Mouse (Mus musculus) left cerebral cortex, adult 18-20 months (tissue): ENCODE measurements around the gene Ccdc78. TPM values are rescaled to one million over a fixed set of nuclear protein-coding genes. Genes with fewer than 3 reads are reported as not detected.
"Not testable (repeated sequence)": the region's sequence is repeated elsewhere in the genome, so short reads cannot be mapped to it uniquely, and the experiment has no call there.

Experiments
- DNase-seq, 2 experiments: peaks; one replicate each; pipeline ENCODE4 v3.0.0; 2021 to 2022; ENCODE audit warnings: low spot score in 2 of 2, mixed read lengths in 1 of 2
- long read RNA-seq, 2 experiments: library from polyadenylated mRNA; stranded (forward); transcript quantifications; one replicate each; pipeline ENCODE4 v2.0.0; 2021
- total RNA-seq, 2 experiments: library from RNA; stranded (reverse); gene quantifications; 2 replicates each; pipeline ENCODE4 v1.2.3; 2021

Ccdc78 gene
- under 1 TPM in 1 of 2 experiments, not detected in 1; 0.19 TPM for total RNA-seq
- long read RNA-seq, experiment 1, partial matches to known transcripts = 0 of 1 reads
- long read RNA-seq, experiment 1, other reads (novel, unspliced or antisense) = 1 of 1 reads
- long read RNA-seq, experiment 2, partial matches to known transcripts = 0 of 3 reads
- long read RNA-seq, experiment 2, other reads (novel, unspliced or antisense) = 3 of 3 reads

DNA sequence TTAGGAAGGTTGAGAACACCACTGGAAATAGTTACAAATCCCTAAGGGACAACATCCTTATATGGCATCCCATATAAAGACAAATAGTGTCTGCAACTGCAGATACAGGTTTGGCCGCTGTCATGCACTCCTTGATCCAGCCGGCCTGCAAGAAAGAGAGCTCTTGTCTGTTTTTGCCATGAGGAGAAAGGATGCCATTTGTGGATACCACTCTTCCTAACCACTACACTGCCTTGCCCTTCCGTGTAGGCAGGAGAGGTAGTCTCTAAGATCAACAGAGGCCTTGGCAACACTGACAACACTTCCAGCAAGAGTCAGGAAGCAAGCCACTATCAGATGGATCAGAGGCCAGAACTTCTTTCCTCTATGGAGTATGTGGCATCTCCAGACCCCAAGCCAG is at the start of gene Ccdc78:
Ccdc78 (plus strand) TSS at position 301 of the 400 bp plus-strand sequence.
- no peak for DNase-seq

DNA sequence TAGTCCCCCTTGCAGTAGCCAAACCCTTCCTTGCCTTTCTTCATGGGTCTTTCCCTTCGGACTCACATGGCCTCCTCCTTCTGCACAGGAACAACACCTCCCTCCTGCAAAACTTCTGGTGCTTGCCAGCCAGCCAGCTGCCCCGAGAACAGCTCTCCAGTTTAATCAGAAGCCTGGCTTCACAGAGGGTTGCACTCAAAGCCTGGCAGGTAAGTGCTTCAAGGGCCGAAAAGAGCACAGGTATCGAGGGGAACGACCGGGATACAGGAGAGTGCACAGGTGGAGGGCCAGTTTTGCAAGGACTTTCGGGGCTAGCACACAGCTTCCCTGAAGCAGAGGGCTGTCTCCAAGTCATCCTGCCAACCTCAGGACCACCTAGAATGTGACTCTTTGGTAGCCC is 47.5 kb upstream of the Ccdc78 start:
- no peak for DNase-seq

DNA sequence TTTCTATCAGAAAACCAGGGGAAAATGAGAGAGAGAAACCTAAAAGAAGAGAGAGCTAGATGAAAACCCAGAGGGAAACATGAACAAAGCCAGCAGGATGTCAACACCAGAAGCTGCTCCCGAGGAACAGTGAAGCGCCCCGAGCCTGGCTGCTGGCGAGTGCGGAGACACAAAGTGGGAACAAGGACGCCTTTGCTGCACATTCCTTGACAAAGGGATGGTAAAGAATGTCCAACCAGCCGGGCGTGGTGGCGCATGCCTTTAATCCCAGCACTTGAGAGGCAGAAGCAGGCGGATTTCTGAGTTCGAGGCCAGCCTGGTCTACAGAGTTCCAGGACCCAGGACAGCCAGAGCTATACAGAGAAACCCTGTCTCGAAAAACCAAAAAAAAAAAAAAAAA is 44.9 kb upstream of the Ccdc78 start:
- DNase-seq = not testable (repeated sequence)

DNA sequence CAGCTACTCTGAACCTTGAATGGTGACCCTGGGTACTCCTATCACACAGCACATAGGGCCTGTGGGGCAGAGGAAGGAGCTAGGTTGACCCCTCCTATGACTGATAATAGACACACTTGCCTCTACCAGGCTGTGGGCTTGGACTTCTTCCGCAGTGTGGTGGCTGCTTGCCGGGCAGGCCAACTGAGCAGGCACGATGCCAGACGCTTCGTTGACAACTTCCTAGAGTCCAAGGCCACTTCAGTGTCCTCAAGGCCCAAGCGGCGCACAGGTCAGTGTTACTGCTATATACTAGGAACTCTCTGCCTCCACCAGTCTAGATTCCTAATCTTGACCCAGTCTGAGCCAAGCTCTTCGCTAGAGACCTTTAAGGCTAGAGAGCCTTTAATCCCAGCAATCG is 42.5 kb upstream of the Ccdc78 start:
- no peak for DNase-seq

- DNase-seq = no peak
Observed at GRCm38 (mm10) chr17:25744311-25744710, 42.1 kb upstream of the Ccdc78 start.

DNA sequence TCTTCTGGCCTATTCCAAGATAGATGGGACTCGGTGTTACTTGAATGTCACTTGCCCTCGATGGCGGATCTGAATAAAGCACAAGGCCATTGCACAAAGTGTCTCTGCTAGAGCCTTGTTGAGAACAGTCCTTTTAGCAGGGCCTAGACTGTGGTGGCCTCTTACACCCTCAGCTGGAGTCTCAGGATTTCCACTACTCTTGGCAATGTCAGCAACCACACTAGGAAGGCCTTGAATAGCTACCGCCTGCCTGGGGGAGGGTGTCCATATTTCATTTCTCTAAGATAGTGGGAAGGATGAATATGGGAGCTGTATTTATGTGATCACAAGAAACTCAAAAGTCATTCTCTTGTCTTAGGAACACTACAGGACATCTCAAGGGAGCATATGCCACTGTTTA is 38.1 kb upstream of the Ccdc78 start:
- no peak for DNase-seq

DNA sequence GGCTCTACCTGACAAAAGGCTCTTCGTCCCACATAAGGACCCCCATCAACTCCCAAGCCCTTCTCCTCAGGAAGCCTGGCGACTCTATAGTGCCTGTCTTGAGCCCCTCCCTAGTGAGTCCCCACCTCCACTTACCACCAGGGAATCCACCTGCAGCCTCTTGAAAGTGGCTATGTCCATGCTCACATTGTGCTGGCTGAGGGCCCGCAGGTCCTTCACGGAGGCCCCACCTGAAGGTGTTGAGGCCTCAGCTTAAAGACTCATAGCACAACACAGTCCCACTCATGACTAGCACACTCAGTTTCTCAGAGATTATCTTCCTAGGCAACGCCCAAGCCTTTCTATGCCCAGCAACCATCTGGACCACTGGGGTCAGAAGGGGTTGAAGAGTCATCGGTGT is 37.1 kb upstream of the Ccdc78 start:
- no peak for DNase-seq

GRCm38 (mm10) chr17:25751446-25751845 is 34.9 kb upstream of the Ccdc78 start:
- no peak for DNase-seq

GRCm38 (mm10) chr17:25754241-25754640 is 32.1 kb upstream of the Ccdc78 start, which contains the start of gene Msln:
TSS of gene Msln (minus strand) at chr17:25754378.
- DNase-seq = no peak

DNA sequence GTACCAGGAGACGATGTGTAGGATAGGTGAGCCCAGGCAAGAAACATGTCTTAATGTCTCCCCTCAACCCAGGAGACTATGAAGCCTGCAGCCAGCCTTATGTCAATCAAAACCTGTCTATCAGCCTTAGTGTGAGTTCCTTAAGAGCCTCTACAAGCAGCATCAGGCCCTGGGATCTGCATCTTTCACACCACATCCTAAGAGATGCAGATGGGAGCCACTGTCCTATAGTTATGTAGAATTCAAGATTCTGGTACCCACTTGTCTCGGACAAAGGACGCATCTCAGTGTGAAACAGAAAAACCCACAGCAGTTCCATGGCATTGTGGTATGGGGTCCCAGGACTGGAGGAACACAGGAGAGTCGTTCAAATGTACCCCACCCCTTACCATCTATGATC is 31.3 kb upstream of the Ccdc78 start:
- no peak for DNase-seq

- no peak for DNase-seq
Observed at GRCm38 (mm10) chr17:25755627-25756377, 30.6 kb upstream of the Ccdc78 start.

DNA sequence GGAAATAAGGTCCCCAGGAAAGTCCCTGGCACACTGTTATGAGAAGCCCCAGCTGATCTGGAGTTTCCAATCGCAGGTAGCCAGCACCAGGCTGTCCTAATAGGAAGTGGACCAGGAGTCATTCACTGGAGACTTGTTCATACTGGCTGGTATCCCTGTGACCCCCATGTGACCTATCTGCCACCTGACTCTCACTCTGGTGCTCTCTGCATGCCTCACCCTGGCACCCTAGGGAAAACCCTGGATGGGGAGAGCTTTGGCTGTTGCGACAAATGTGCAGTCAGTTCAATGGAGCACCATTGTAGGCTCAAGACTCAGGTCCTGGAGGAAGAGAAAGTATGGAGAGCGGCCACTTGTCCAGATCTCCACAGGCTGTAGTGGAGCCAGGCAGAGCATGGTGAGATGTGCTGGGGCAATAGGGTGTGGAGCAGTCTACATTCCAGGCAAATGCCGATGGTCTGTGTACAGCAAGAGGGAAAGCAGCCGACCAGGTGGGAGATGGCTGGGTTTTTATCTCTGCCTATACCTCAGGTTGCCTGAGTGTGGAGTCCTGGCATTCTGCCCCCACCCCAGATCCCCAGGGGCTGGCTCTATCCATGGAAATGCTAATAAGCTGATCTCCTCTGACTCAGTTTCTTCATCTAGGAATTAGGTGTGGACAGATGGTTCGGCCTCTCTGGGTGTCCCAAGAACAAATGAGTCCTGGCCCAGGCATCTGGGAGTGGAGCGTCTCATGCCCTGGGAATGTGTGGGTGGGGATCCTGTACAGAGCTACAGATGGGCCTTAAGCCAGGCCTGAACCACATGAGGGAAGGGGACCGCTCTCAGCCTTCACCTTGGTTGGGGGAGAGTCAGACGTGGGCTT is 29.8 kb upstream of the Ccdc78 start:
- DNase-seq = no peak

GRCm38 (mm10) chr17:25757691-25758090 is 28.7 kb upstream of the Ccdc78 start:
- no peak for DNase-seq

- DNase-seq = peak in 1 of 2 experiments; percentile 50
Observed at GRCm38 (mm10) chr17:25760148-25760547, 26.2 kb upstream of the Ccdc78 start.

- no peak for DNase-seq
Observed at GRCm38 (mm10) chr17:25761561-25761970, 24.8 kb upstream of the Ccdc78 start.

GRCm38 (mm10) chr17:25762591-25762990 is 23.8 kb upstream of the Ccdc78 start:
- DNase-seq = no peak

GRCm38 (mm10) chr17:25765886-25766285 is 20.5 kb upstream of the Ccdc78 start:
- DNase-seq = no peak

- DNase-seq = no peak
Observed at GRCm38 (mm10) chr17:25769331-25769730, 17.0 kb upstream of the Ccdc78 start.

- peak; percentile 99 for DNase-seq
Observed at GRCm38 (mm10) chr17:25773549-25774120, 12.7 kb upstream of the Ccdc78 start, which contains the start of gene Narfl. TSS of gene Narfl (plus strand) at chr17:25773776.

DNA sequence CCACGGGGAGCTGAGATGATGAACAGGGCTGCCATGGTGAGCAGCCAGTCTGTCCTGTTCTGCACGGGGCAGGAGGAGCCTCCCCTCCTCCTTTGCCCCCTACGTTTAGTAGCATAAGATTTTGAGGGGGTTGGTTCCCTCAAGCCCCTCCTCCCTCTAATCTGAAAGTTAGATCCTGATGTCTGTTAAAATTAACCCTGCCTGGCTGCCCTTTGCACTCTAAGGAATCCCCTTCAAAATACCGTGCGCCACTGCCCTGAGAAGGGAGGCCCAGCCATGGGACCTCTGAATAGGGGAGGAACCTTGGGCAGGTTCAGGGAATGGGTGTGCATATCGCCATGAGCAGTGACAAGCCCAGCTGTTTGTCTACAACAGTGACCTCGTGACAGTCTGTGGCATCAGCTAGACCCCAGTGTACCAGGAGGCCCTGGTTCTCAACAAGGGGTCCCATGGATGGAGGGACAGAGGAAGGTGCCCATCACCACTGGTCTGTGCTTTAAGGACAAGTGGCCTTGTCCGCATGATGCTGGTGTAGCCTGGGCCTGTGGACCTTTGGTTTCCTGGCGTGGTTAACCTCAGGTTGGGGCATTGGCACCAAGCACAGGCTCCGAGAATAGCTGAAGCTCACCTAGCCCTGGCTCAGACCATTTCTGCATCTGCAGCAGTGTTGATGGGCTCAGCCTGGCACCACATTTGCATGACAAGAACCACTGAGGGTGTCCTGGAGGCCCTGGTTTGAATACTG is 10.9 kb upstream of the Ccdc78 start:
- no peak for DNase-seq

DNA sequence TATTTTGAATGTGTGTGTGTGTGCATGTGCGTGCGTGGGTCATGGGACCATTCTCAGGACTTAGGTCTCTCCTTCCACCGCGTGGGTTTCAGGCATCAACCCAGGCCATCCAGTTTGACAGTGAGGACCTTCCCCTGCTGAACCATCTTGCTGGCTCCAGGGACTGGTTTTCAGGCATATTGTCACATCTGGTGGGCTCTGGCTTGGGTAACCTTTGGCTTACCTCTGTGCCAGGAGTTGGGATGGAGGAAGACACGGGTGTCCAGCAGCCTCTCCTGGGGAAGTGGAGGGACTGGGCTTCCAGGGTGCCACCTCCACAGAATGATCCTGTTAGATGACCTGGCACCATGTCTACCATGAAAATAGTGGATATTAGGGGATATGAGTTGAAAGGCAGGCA is 8.4 kb upstream of the Ccdc78 start:
- DNase-seq = no peak
